Mouse (Mus musculus) testis, adult 2 months (tissue): ENCODE results near the gene B4galt2.

Experiments
- CTCF ChIP-seq: fragments of 200-500 bp; IDR thresholded peaks from 2 replicates; pipeline ENCODE4 v1.5.1; 2012; ENCODE audit warnings: low read depth, mild to moderate bottlenecking, inconsistent platforms, low read length, moderate library complexity; ENCODE audit not compliant: control insufficient read depth, insufficient read depth, insufficient replicate concordance
- POLR2A ChIP-seq: fragments of 200-500 bp; IDR thresholded peaks from 2 replicates; pipeline ENCODE4 v1.6.1; 2012; ENCODE audit warnings: low read depth, mild to moderate bottlenecking, inconsistent platforms, low read length, moderate library complexity; ENCODE audit not compliant: control insufficient read depth

- TF ChIP-seq CTCF = no peak
- TF ChIP-seq POLR2A = no peak
Measured at GRCm38 (mm10) chr4:117837271-117837670, 46.0 kb downstream of the B4galt2 start.
